Mouse (Mus musculus) lung, postnatal 36 days (tissue): ENCODE measurements around the gene Ptprn.
A peak's percentile ranks its signal among the peaks of the same experiment; 100 is the strongest.
"Not testable (repeated sequence)": the region's sequence is repeated elsewhere in the genome, so short reads cannot be mapped to it uniquely, and the experiment has no call there.

ENCODE experiments used
- DNase-seq: peaks from one replicate; pipeline ENCODE4 v3.0.0; 2022; ENCODE audit warnings: mixed read lengths

Ptprn gene

GRCm38 (mm10) chr1:75252308-75252707 is 12.0 kb downstream of the Ptprn start:
- no peak for DNase-seq

- peak; percentile 90 for DNase-seq
These were observed 13.0 kb downstream of the Ptprn start for GRCm38 (mm10) chr1:75251112-75251970.

GRCm38 (mm10) chr1:75250498-75250897 is 13.8 kb downstream of the Ptprn start:
- no peak for DNase-seq

DNA sequence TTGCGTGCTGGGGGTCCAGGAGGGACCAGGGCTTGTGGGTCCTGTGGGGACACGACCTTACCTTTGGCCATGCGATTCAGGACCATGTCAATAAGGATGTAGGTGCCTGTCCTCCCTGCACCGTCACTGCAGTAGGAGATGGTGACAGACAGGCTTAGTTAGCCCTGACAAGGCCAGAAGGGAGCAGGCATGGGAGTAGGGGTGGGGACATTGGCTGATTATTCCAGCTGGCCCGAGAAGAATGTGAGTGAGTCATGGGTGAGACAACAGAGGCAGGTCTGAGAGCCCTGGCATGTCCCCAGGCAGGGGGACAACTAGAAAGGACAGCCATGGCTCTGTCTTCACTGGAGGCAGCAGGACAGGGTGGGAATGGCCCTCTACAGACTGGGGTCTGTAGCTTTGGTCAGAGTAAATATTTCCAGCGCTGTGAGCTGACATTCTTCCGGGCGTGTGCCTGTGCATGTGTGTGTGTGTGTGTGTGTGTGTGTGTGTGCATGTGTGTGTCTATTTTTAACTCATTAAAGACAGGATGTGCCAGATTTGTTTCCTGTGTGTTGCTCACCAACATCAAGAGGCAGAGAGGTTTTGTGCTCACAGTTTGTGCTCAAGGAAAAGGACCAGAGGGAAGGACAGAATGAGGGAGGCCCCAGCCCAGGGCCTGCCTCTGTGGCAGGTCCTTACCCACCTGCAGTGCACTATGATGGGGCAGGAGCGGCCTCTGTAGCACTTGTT is 16.1 kb downstream of the Ptprn start:
- peak; percentile 55 for DNase-seq

DNA sequence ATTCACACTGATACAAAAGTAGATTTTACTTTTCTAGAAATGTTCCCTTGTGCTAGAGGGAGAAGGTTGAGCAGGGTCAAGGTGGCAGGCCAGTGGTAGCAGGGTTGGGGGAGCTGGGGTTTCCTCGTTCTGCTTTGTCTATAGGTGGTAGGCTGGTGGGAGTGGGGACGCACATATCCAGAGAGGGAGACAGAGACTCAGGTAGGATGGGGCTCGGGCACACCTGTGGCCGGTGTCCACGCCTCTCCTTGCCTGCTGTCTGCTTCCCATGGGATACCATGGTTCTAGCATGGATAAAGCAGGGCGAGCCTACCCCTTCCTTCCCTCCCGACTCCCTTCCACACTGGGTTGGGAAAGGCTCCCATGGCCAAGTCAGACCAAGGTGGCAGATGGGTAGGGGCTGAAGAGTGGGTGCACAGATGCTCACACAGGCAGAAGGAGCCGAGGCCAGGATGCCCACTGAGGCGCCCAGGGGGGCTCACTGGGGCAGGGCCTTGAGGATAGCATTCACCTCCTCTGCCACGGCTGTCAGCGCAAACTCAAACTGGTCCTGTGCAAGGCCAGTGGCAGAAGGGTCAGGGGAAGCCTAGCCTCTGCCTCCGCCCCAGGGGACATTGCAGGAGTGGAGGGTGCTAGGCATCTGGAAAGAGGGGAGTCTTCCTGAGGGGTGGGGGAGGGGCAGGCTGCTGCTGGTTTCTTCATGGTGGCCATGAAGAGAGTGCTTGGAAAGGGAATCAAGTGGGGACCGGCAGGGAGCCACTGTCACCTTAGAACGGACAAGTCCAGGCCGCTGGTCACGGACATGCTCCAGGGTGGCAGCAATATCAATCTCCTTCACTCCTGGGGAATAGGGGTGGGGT is 17.0 kb downstream of the Ptprn start:
- DNase-seq: no peak

DNA sequence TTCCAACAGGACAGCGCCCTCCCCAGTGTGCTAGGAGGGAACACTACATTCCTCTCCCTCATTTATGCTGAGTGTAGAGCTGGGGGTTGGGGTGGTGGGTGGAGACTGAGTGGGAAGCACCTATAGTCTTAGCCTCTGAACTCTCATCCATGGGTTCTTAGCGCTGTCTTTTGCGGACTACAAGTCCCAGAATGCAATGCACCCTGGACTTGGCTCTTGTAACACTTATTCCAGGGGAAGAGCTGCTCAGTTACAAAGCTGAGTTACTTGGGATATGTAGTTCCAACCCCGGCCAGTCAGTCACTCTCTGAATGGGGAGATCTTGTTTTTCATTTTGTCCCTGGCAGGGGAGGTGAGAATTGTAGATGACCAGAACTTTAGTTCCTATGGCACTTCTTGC is 19.5 kb downstream of the Ptprn start:
- DNase-seq: peak; percentile 71

DNA sequence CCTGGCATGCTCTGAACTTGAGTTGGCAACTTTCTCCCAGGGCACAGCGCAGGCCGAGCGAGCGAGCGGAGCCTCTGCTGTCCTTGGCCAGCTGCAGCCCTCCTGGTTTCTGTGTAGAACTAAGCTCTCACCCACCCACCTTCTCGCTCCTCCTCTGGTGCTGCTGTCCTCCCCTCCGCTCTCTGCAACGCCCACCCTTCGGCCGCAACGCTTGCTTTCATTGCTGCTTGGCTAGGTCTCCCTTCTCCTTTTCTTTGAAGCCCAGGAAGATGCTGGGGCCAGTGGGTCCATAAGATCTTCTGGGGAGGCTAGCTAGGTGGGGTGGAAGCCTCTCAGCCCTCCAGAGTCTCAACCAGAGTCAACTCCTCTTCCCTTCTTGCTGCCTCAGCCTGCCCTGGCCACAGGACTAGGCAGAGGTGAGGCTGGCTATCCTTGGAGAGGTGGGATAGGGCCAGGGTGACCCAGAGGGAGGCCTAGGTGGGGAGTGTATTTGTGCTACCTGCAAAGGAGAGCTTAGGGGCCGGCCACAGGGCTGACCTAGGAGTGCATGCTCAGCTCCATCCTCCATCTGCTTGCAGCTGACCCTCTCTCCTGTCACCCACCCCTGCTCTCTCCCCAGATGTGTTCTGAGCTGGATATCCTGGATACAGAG is 20.0 kb downstream of the Ptprn start:
- no peak for DNase-seq

- DNase-seq: no peak
These were observed 20.9 kb downstream of the Ptprn start for GRCm38 (mm10) chr1:75243411-75243810.

- DNase-seq: no peak
These were observed 24.7 kb downstream of the Ptprn start for GRCm38 (mm10) chr1:75239591-75239990.

- peak; percentile 93 for DNase-seq
These were observed 27.9 kb downstream of the Ptprn start, which contains the start of gene Dnajb2 for GRCm38 (mm10) chr1:75236117-75237050. TSS of gene Dnajb2 (plus strand) at chr1:75236406.

DNA sequence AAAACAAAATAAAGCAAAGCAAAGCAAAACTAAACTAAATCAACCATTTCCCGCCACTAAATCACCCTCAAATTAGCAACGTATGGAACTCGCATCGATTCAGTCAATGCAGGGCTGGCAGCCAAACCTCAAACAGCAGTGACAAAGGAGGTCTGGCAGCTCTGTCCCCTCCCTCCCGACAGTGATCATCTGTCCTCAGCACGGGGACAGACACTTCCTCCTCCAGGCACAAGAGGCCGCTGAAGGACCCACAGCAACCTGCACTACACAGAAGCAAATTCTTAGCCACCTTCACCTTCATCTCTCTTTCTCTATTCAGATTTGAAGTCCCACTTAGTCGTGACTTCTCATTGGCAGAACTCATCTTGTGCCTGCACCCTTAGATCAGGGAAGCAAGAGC is 29.7 kb downstream of the Ptprn start:
- DNase-seq: peak; percentile 88

DNA sequence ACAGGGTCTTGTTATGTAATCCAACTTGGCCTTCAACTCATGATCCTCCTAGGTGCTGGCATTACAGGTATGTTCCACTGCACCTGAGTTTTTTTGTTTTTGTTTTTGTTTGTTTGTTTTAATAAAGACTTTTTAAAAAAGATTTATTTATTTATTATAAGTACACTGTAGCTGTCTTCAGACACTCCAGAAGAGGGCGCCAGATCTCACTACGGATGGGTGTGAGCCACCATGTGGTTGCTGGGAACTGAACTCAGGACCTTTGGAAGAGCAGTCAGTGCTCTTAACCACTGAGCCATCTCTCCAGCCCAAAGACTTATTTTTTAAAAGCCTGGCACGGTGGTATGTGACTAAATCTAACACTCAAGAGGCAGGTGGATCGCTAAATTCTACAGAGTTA is 31.8 kb downstream of the Ptprn start:
- not testable (repeated sequence) for DNase-seq

DNA sequence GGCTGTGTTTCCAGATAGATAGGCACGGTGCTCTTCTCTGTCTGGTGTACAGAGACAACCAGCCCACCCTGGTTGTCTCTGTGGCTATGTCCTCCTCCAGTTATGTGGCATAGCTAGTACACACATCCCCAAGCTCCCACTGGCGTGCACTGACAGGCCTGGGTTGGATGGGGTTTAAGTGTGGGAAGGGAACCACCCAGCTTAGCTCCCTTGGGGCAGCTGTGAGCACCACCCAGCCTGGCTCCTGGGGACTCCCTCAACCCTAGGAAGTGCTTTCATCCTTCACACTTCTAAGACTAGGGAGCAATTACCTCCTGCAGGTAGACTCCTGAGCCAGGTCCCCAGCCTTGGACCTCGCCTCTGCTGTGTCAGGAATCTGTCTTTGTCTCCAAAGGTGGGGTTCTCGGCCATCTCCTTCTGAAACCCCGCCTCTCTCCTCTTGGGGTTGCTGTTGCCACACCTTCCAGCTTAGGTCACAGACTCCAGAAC is 32.6 kb downstream of the Ptprn start, which contains the start of gene A630095N17Rik:
A630095N17Rik (minus strand) TSS at position 439 of the 489 bp plus-strand sequence.
- DNase-seq: no peak

DNA sequence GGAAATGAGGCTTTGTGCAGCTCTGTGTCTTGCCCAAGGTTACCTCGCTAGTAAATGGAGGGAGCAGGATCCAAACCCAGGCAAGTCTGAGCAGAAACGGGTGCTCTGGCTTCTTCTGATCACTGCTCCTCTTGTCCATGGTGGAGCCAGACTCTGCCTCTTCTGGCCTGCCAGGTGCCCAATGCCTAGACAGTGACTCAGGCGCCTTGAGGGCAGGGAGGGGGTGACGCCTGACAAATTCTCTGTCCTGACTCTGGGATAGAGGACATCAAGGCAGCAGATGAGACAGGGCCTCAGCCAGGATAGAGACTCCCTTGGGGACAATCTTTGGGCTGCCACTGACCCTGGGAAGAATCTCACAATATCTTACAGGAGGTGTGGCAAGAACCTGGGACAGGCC is 33.1 kb downstream of the Ptprn start:
- no peak for DNase-seq

DNA sequence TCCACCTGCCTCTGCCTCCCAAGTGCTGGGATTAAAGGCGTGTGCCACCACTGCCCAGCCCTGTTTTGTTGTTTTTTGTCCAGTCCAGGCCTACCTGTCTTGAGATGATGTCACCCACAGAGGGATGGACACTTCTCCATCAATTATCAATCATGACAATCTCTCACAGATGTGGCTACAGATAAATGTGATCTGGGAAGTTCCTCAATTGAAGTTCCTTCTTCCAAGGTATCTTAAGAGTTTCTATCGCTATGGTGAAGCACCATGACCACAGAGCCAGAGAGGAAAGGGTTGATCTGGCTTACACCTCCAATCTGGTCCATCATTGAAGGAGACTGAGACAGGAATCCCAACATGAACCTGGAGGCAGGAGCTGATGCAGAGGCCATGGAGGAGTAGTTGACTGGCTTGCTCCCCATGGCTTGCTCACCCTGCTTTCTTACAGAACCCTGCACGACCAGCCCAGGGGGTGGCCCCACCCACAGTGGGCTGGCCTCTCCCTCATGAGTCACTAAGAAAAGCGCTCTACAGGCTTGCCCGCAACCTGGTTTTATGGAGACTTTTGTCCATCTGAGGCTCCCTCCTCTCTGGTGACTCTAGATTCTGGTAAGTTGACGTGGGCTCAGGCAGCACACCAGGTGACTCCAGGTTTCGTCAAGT is 33.8 kb downstream of the Ptprn start:
- DNase-seq: no peak

DNA sequence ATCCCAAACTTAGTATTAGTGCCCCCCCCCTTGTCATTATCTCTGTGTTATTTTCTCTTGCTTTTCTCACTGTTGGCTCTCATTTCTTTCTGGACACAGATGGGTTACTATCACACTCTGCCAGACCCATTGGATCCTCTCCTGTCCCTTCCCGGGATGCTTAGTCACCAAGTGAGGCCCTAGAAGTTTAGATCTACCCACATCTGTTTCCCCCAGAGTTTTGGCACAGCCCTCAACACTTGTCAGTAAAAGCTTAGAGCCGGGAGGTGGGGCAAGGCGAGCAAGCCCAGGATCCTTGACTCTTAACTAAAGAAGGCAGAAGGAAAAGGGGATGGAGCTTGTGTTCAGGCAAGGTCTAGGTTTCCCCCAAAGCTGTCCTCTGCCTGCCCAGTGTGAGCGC is 35.1 kb downstream of the Ptprn start:
- no peak for DNase-seq

DNA sequence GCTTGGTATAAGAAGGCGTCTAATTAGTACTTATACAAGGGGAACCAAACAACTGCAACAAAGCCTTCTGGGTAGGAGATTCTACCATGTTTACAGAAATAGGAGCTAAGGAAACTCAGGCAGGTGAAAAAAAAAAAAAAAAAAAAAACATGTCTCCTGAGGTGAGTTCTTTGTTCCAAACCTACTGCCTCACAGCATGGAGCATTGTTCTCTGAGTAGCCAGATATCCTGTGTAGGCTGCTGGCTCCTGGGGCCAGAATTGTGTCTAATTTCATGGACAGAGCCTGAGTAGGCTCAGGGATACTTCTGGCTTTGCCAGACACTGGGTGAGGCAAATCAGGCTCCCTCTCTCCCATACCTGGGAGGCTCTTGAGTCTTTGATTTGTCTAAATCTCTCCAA is 36.6 kb downstream of the Ptprn start:
- DNase-seq: no peak

GRCm38 (mm10) chr1:75226138-75226537 is 38.2 kb downstream of the Ptprn start:
- no peak for DNase-seq

DNA sequence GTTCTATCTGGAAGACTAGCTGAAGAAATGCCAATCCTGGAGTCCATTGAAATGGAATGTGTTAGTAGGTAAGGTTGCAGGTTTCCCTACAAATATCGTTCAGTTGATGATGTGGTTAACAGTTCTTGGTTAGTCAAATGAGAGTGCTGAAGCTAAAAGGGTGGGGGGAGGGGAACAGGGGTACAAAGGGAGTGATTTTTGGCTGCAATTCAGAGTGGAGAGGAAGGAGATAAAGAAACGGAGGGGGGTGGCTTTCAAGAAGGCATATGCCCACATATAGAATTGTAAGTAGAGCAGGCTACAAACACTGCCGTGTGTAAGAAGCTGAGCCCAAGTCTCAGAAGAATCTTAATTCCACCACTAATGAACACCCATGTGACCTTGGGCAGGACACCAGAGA is 38.8 kb downstream of the Ptprn start:
- DNase-seq: no peak

DNA sequence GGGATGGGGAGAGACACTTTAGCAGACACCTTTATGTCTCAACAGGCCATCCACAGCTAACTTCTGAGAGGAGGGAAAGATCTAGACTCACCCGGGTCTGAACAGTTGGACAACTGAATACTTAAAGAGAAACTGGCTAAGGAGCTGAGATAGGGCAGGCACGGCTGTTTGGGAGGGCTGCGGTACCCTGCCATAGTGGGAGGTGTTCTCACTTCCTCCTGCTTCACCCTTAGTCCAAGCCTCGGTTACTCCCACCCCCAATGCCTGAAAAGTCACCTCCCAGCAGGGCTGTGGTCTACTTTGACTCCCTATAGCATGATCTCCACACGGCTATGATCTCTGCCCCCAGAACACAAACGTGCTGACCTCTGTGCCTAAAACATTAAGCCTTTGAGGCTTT is 40.8 kb downstream of the Ptprn start:
- no peak for DNase-seq

- no peak for DNase-seq
These were observed 41.4 kb downstream of the Ptprn start for GRCm38 (mm10) chr1:75222926-75223325.
